Mouse (Mus musculus) MEL (cell line): ENCODE data around the gene Adam11. TPM values are rescaled to one million over a fixed set of nuclear protein-coding genes. Genes with fewer than 3 reads are reported as not detected.

Source experiments
- DNase-seq: peaks from one replicate; pipeline ENCODE4 v3.0.0; 2011; ENCODE audit warnings: low read depth, low spot score
- H3K27ac ChIP-seq: 2 replicates; pipeline ENCODE4 v1.5.1; 2012; ENCODE audit warnings: low read depth, mild to moderate bottlenecking, control low read depth, low read length, moderate library complexity; ENCODE audit not compliant: control insufficient read depth
- H3K27me3 ChIP-seq, 2 experiments: fragments of 150-350 bp in 1 of 2; sonication (generic) in 1 of 2; 2 replicates each; pipeline ENCODE4 v1.6.1; 2012; ENCODE audit warnings: low read length in 2 of 2, mild to moderate bottlenecking in 2 of 2, improper control_type of control experiment in 1 of 2, moderate library complexity in 1 of 2; ENCODE audit not compliant: insufficient read depth in 2 of 2, control insufficient read depth in 1 of 2
- H3K36me3 ChIP-seq, 2 experiments: 2 replicates each; pipeline ENCODE4 v1.6.1; 2012 to 2014; ENCODE audit warnings: low read length in 2 of 2, improper control_type of control experiment in 1 of 2, inconsistent platforms in 1 of 2, mild to moderate bottlenecking in 1 of 2; ENCODE audit not compliant: insufficient read depth in 2 of 2, control insufficient read depth in 1 of 2
- H3K4me1 ChIP-seq, 2 experiments: fragments of 150-350 bp in 1 of 2; sonication (generic) in 1 of 2; 2 replicates each; pipeline ENCODE4 v1.6.1; 2012; ENCODE audit warnings: low read length in 2 of 2, improper control_type of control experiment in 1 of 2, mild to moderate bottlenecking in 1 of 2; ENCODE audit not compliant: insufficient read depth in 2 of 2, control insufficient read depth in 1 of 2
- H3K4me3 ChIP-seq, 2 experiments: fragments of 150-350 bp in 1 of 2; sonication (generic) in 1 of 2; 2 replicates each; pipeline ENCODE4 v1.5.1; 2012; ENCODE audit warnings: low read depth in 2 of 2, low read length in 2 of 2, mild to moderate bottlenecking in 2 of 2, moderate library complexity in 2 of 2, control low read depth in 1 of 2, improper control_type of control experiment in 1 of 2; ENCODE audit not compliant: control insufficient read depth in 1 of 2, insufficient read depth in 1 of 2
- H3K79me2 ChIP-seq: 2 replicates; pipeline ENCODE4 v1.6.1; 2012; ENCODE audit warnings: mild to moderate bottlenecking, low read length, moderate library complexity; ENCODE audit not compliant: control insufficient read depth, poor library complexity, insufficient read depth
- H3K9ac ChIP-seq: 2 replicates; pipeline ENCODE4 v1.6.1; 2012; ENCODE audit warnings: low read depth, mild to moderate bottlenecking, control low read depth, low read length, moderate library complexity; ENCODE audit not compliant: control insufficient read depth, poor library complexity, severe bottlenecking
- H3K9me3 ChIP-seq: fragments of 150-350 bp; sonication (generic); replicated peaks from 2 replicates; pipeline ENCODE4 v1.6.1; 2012; ENCODE audit warnings: mild to moderate bottlenecking, low read length, improper control_type of control experiment, moderate library complexity; ENCODE audit not compliant: insufficient read depth
- CHD1 ChIP-seq: IDR thresholded peaks from 2 replicates; pipeline ENCODE4 v1.6.1; 2012; ENCODE audit warnings: low read depth, mild to moderate bottlenecking, inconsistent platforms, low read length, improper control_type of control experiment
- CTCF ChIP-seq, 3 experiments: IDR thresholded peaks in 2 of 3; conservative IDR thresholded peaks in 1 of 3; 2 replicates each; pipeline ENCODE4 v1.5.1; 2011 to 2012; ENCODE audit warnings: low read length in 3 of 3, low read depth in 2 of 3, mild to moderate bottlenecking in 2 of 3, improper control_type of control experiment in 1 of 3, inconsistent platforms in 1 of 3, mixed read lengths in 1 of 3, moderate library complexity in 1 of 3; ENCODE audit not compliant: control insufficient read depth in 1 of 3, insufficient read depth in 1 of 3, poor library complexity in 1 of 3, severe bottlenecking in 1 of 3
- E2F4 ChIP-seq: IDR thresholded peaks from 2 replicates; pipeline ENCODE4 v1.6.1; 2011; ENCODE audit warnings: low read depth, low read length, improper control_type of control experiment, borderline replicate concordance
- HCFC1 ChIP-seq: IDR thresholded peaks from 2 replicates; pipeline ENCODE4 v1.6.1; 2012; ENCODE audit warnings: low read depth, mild to moderate bottlenecking, inconsistent platforms, low read length, improper control_type of control experiment, moderate library complexity
- MAFK ChIP-seq: IDR thresholded peaks from 2 replicates; pipeline ENCODE4 v1.6.1; 2011; ENCODE audit warnings: low read depth, mild to moderate bottlenecking, low read length, improper control_type of control experiment, borderline replicate concordance
- MAZ ChIP-seq: IDR thresholded peaks from 2 replicates; pipeline ENCODE4 v1.6.1; 2012; ENCODE audit warnings: low read depth, mild to moderate bottlenecking, inconsistent platforms, low read length, improper control_type of control experiment
- MXI1 ChIP-seq: IDR thresholded peaks from 2 replicates; pipeline ENCODE4 v1.6.1; 2011; ENCODE audit warnings: mild to moderate bottlenecking, low read depth, low read length, improper control_type of control experiment
- NELFE ChIP-seq: IDR thresholded peaks from 2 replicates; pipeline ENCODE4 v1.6.1; 2011; ENCODE audit warnings: low read depth, low read length, improper control_type of control experiment
- POLR2A ChIP-seq, 2 experiments: IDR thresholded peaks; 2 replicates each; pipeline ENCODE4 v1.6.1; 2011 to 2012; ENCODE audit warnings: low read length in 2 of 2, mild to moderate bottlenecking in 2 of 2, control low read depth in 1 of 2, improper control_type of control experiment in 1 of 2, low read depth in 1 of 2, moderate library complexity in 1 of 2; ENCODE audit not compliant: control insufficient read depth in 1 of 2, insufficient read depth in 1 of 2, poor library complexity in 1 of 2
- POLR2AphosphoS2 ChIP-seq: IDR thresholded peaks from 2 replicates; pipeline ENCODE4 v1.6.1; 2011; ENCODE audit warnings: low read length, improper control_type of control experiment
- SMC3 ChIP-seq: IDR thresholded peaks from 2 replicates; pipeline ENCODE4 v1.6.1; 2011; ENCODE audit warnings: low read depth, low read length, improper control_type of control experiment
- TAL1 ChIP-seq: IDR thresholded peaks from 2 replicates; pipeline ENCODE4 v1.6.1; 2012; ENCODE audit warnings: mild to moderate bottlenecking, inconsistent platforms, low read length, moderate library complexity, mixed read lengths
- UBTF ChIP-seq: IDR thresholded peaks from 2 replicates; pipeline ENCODE4 v1.6.1; 2012; ENCODE audit warnings: low read depth, mild to moderate bottlenecking, inconsistent platforms, low read length, improper control_type of control experiment, moderate library complexity, borderline replicate concordance; ENCODE audit not compliant: insufficient read depth
- polyA plus RNA-seq, 2 experiments: library from polyadenylated mRNA; stranded (reverse) in 1 of 2; unstranded in 1 of 2; fragments of >175 nt in 1 of 2; fragments of >200 nt in 1 of 2; gene quantifications; 2 replicates each; pipeline versions ENCODE4 v1.2.1 to v1.2.4; 2012; ENCODE audit warnings: low replicate concordance in 2 of 2, low read depth in 1 of 2; ENCODE audit not compliant: insufficient read length in 2 of 2, insufficient read depth in 1 of 2, missing spikeins in 1 of 2
- total RNA-seq: library from RNA; depleted of rRNA; stranded (reverse); fragments of 300-350 nt; gene quantifications from 2 replicates; pipeline ENCODE4 v1.2.3, GENCODE M21; 2012

The Adam11 gene
- total and polyA plus RNA-seq, 3 experiments, result 0.08 to 0.36 TPM; not detected in 1

DNA sequence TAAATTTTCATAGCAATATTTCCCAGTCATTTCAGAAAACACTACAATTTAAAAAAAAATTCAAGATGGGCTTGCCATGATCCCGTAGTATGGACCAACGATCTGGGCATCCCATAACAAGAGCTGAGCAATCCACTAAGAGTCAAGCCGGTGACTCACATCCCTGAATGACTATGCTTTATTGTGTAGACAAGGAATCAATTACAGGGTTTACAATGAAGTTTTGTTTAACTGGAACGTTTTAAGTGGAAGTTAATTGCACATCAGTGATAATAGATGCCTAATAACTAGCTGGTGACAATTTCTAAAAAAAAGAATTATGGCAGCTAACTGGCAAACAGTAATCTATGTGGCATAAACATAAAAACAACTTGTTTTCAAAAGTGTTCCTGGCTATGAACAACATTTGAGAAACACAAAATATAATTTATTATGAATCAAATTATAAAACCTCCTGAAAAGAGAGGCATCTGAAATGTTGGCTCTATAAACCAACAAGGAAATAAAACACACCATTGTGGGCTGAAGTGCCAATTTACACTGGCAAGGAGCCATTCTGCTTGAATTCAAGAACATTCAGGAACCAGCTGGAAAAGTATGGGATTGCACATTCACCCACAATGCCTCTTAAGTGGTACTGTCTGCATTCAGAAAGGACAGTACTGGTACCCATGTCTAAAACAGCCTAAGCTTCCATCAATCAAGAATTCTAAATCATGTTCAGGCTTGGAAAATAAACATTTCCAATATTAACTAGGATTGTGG lies 49.7 kb downstream of the Adam11 start:
- TF ChIP-seq HCFC1 (no peak), SMC3 (no peak), CHD1 (no peak), CTCF (IDR thresholded peaks at IDR 0.05 in 2 of 3, conservative IDR thresholded peaks at IDR 0.05 in 1 of 3; ENCODE audit: control insufficient read depth in 1 of 3, insufficient read depth in 1 of 3, low read depth in 2 of 3, low read length in 3 of 3, poor library complexity in 1 of 3, severe bottlenecking in 1 of 3) (no peak), MXI1 (no peak), MAFK (no peak)
- TF ChIP-seq, all 39 proteins: peak for 0
- Histone ChIP-seq H3K36me3 (no peaks in the 10 kb centered on the region), H3K27ac (no peak overlapping the region), H3K79me2 (no peaks in the 10 kb centered on the region), H3K4me3 (no peak overlapping the region), H3K4me1 (no peaks in the 10 kb centered on the region), H3K27me3 (peaks cover 20 to 49% of the 10 kb centered on the region in 2 experiments), H3K9me3 (no peaks in the 10 kb centered on the region), H3K9ac (no peak overlapping the region)
- no peak for DNase-seq

DNA sequence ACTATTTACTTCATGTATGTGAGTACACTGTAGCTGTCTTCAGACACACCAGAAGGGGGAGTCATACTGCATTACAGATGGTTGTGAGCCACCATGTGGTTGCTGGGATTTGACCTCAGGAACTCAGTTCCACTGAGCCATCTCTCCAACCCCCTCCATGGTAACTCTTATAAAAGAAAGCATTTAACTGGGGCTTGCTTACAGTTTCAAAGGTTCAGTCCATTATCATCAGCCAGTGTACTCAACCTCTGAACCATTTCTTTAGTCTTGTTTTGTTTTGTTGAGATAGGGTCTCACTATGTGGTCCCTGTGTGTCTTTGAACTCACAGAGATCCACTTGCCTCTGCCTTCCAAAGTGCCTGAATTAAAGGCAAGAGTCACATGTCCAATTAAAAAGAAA lies 53.6 kb downstream of the Adam11 start:
- DNase-seq, result no peak
- H3K4me3 ChIP-seq, result no peak overlapping the region
- H3K79me2 ChIP-seq, result no peaks in the 10 kb centered on the region
- H3K4me1 ChIP-seq, result no peaks in the 10 kb centered on the region
- no peak overlapping the region for H3K9ac ChIP-seq
- no peak overlapping the region for H3K27ac ChIP-seq
- TF ChIP-seq MAZ, result no peak
- peaks cover 18 to 37% of the 10 kb centered on the region in 2 experiments for H3K27me3 ChIP-seq
- H3K9me3 ChIP-seq, result no peaks in the 10 kb centered on the region
- H3K36me3 ChIP-seq, result no peaks in the 10 kb centered on the region

DNA sequence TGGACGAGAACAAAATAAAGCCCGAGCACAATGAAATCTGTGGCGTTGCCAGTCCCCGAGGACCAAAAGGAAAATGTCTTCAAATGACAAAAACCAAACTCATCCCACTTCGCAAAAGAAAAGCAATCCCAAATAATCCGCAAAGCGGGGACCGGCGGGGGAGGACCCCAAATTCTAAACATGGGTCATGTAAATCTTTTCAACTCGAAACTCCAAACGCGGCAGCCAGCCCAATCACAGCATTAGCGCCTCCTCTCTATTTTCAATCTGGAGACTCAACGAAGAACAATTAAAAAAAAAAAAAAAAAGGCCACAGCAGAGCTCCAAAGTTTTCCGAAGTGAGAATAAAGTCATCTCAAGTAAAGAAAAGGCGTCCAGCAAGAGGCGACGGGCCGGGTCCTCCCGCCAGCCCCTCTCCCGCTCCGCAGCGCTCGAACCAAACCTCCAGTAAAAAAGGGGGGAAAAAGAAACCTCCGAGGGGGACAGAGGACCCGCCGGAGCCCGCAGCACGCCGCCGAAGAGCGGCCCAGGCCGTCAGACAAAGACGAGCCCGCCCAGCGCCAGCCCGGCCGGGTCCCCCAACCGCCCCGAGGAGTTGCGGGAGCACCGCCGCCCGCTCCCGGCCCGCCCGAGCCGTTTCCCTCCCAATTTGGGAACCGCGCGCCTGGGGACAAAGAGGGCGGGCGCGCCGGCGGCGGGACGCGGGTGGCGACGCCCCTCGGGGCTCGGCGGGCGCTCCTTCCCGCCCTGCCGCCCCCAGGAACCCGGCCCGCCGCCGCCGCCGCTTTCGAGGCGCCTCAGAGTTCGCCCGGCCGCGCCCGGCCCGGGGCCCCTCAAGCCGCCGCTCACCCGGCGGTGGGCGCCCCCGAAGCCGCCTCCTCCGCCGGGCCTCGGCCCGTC lies 57.1 kb downstream of the Adam11 start:
- TF ChIP-seq UBTF (no peak), POLR2AphosphoS2 (no peak), NELFE (no peak), E2F4 (no peak), POLR2A (IDR thresholded peaks at IDR 0.05; ENCODE audit: control insufficient read depth in 1 of 2, insufficient read depth in 1 of 2, low read depth in 1 of 2, low read length in 2 of 2, poor library complexity in 1 of 2) (no peak), TAL1 (no peak)
- no peak overlapping the region for H3K27ac ChIP-seq
- no peaks in the 10 kb centered on the region for H3K36me3 ChIP-seq
- H3K79me2 ChIP-seq, result no peaks in the 10 kb centered on the region
- H3K9ac ChIP-seq, result no peak overlapping the region
- no peak overlapping the region for H3K4me3 ChIP-seq
- no peak for DNase-seq
- H3K27me3 ChIP-seq, result peaks cover 14 to 25% of the 10 kb centered on the region in 2 experiments
- H3K4me1 ChIP-seq, result no peaks in the 10 kb centered on the region
- H3K9me3 ChIP-seq, result no peaks in the 10 kb centered on the region
